Mouse (Mus musculus): ENCODE measurements at regions not wholly inside any gene's neighbourhood (a gene's known extent, or its start where the extent isn't known, plus 50 kb on each side); places are given as distances from the start of the nearest gene placed in this dataset.
"Not testable (repeated sequence)": the region's sequence is repeated elsewhere in the genome, so short reads cannot be mapped to it uniquely, and the experiment has no call there.

DNA sequence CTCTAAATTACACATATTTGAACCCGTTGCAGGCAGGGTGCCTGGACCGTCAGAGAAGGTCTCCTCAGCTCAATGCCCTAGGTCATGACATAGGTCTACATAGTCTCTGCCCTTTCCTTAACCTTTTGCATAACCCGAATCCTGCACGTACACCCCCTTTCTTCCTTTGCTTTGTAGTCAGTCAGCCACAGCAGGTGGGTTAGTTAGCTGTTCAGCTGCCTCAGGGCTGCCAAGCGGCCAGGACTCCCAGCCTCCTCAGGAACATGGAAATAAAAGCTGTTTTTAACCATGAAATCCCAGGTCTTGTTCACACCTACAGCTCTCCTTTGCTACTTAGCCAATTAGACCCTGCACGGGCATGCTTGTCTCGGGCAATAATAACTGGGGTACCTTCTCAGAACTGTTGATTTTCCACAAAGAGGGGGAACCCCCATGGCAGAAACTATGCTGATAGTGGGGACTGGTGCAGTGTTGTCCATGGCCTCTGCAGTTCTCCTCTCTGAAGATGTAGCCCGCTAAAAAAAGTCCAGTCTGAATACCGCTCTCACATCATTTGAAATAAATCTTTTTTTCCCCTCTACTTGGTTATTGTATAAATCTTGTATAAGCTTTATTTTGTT lies 83.3 kb downstream of the Sik1 start:
- H3K27ac ChIP-seq (ENCODE audit: low read length), result no peak overlapping the region
- no peaks in the 10 kb centered on the region for H3K27me3 ChIP-seq (ENCODE audit: control insufficient read depth, insufficient read depth, low read length)

DNA sequence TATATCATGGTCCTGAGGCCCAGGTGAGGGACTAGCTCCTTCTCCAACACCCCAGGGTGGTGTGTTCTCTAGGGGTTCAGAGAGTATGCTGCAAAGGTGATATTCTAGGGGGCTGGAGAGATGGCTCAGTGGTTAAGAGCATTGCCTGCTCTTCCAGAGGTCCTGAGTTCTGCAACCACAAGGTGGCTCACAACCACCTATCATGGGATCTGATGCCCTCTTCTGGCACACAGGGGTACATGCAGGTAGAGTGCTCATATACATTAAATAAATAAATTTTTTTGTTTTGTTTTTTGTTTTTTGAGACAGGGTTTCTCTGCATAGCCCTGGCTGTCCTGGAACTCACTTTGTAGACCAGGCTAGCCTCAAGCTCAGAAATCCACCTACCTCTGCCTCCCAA lies 81.7 kb downstream of the Sik1 start:
- not testable (repeated sequence) for ATAC-seq (ENCODE audit: insufficient read depth, low FRiP score); H3K27ac ChIP-seq (ENCODE audit: low read length); H3K4me3 ChIP-seq (replicated peaks; ENCODE audit: low read length); H3K4me2 ChIP-seq (ENCODE audit: low read depth, low read length); H3K36me3 ChIP-seq (ENCODE audit: control insufficient read depth, insufficient read depth, low read length); H3K9me3 ChIP-seq (replicated peaks; ENCODE audit: control insufficient read depth, low read length); H3K27me3 ChIP-seq (ENCODE audit: control insufficient read depth, insufficient read depth, low read length); H3K9ac ChIP-seq (ENCODE audit: low read length)
- peaks cover 33% of the 10 kb centered on the region for H3K4me1 ChIP-seq (ENCODE audit: control insufficient read depth, insufficient read depth, low read length)

More for the DNA sequence above, 83.3 kb downstream of the Sik1 start:
- peaks cover 26% of the 10 kb centered on the region for H3K4me1 ChIP-seq (ENCODE audit: control insufficient read depth, insufficient read depth, low read length)
- H3K4me2 ChIP-seq (ENCODE audit: low read depth, low read length), result no peak overlapping the region
- H3K4me3 ChIP-seq (replicated peaks; ENCODE audit: low read length), result no peak overlapping the region
- H3K9me3 ChIP-seq (replicated peaks; ENCODE audit: control insufficient read depth, low read length), result no peaks in the 10 kb centered on the region
- H3K36me3 ChIP-seq (ENCODE audit: control insufficient read depth, insufficient read depth, low read length), result no peaks in the 10 kb centered on the region
- no peak overlapping the region for H3K9ac ChIP-seq (ENCODE audit: low read length)
- ATAC-seq (ENCODE audit: insufficient read depth, low FRiP score), result no peak
- WGBS, result 61% methylated on average over 9 of the region's 9 CpGs

DNA sequence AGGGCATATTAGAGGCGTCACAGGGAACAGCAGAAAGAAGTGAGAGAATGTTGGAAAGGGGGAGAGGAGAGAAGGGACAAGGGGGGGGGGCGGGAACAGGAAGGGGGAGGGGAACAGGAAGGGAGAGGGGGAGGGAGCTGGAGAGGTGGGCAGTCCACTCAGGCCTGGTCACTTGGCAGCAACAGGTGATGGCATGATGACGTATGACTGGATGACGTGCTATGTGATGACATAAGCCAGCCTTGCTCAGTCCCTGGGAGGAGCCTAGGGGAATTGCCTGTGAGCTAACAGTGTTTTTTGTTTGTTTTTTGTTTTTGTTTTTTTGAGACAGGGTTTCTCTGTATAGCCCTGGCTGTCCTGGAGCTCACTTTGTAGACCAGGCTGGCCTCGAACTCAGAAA lies 80.6 kb downstream of the Sik1 start:
- no peak overlapping the region for H3K4me2 ChIP-seq (ENCODE audit: low read depth, low read length)
- peaks cover 43% of the 10 kb centered on the region for H3K4me1 ChIP-seq (ENCODE audit: control insufficient read depth, insufficient read depth, low read length)
- H3K27me3 ChIP-seq (ENCODE audit: control insufficient read depth, insufficient read depth, low read length), result no peaks in the 10 kb centered on the region
- ATAC-seq (ENCODE audit: insufficient read depth, low FRiP score), result no peak
- H3K27ac ChIP-seq (ENCODE audit: low read length), result no peak overlapping the region
- no peak overlapping the region for H3K9ac ChIP-seq (ENCODE audit: low read length)
- 84% methylated on average over 5 of the region's 5 CpGs for WGBS
- H3K4me3 ChIP-seq (replicated peaks; ENCODE audit: low read length), result no peak overlapping the region
- no peaks in the 10 kb centered on the region for H3K9me3 ChIP-seq (replicated peaks; ENCODE audit: control insufficient read depth, low read length)
- no peaks in the 10 kb centered on the region for H3K36me3 ChIP-seq (ENCODE audit: control insufficient read depth, insufficient read depth, low read length)

DNA sequence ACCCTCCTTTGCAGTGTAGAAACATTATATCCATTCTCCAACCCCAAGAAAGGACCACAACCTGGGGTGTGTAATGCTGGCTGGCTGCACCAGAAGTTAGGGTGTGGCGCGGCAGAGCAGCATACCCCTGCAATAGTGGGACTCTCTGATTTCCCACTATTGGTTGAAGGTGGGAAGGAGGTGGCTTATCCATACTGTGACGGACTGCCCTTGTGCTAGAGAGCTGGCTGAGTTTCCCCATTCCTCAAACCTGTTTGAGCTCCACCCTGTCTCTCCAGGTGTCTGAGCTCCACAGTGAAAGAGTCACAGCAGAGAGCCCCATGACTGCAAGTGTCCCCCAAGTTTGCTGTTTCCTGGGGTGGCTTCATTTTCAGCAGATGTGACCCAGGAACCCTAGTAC lies 79.6 kb downstream of the Sik1 start:
- Histone ChIP-seq H3K4me2 (ENCODE audit: low read depth, low read length) (no peak overlapping the region), H3K27ac (ENCODE audit: low read length) (peak overlapping the region; percentile 79), H3K9ac (ENCODE audit: low read length) (no peak overlapping the region), H3K27me3 (ENCODE audit: control insufficient read depth, insufficient read depth, low read length) (no peaks in the 10 kb centered on the region), H3K9me3 (replicated peaks; ENCODE audit: control insufficient read depth, low read length) (no peaks in the 10 kb centered on the region), H3K4me3 (replicated peaks; ENCODE audit: low read length) (no peak overlapping the region), H3K4me1 (ENCODE audit: control insufficient read depth, insufficient read depth, low read length) (peaks cover 43% of the 10 kb centered on the region), H3K36me3 (ENCODE audit: control insufficient read depth, insufficient read depth, low read length) (no peaks in the 10 kb centered on the region)
- 80% methylated on average over 3 of the region's 3 CpGs for WGBS
- peak; percentile 42; the same call in 1 of the 2 replicates for ATAC-seq (ENCODE audit: insufficient read depth, low FRiP score)

DNA sequence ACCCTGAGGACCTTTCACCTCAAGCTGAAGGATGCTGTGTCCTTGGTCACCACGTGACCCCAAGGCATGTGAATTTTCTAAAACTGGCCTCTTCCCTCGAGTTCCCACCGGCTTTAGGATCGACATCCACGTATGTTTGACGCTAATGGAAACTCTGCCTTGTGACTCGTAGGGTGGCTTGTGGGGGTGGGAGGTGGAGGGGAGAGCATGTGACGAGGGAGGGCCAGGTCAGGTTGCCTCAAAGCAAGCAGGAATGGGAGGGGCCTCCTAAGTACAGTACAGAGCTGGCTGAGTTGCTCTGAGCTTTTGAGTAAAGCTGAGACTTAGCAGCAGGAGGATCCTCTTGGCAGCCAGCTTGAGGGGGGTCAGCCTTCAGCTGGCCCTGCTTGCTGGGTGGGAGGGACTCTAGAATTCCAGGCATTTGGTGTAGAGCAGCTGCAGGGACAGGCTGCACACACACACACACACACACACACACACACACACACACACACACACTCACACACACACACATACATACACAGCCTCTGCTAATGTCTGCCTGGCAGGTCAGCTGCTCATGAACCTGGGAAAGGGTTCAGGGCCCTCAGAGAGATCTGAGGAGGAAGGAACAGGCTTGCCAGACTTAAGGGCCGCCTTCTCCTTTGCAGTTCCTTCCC lies 78.5 kb downstream of the Sik1 start:
- Histone ChIP-seq H3K4me1 (ENCODE audit: control insufficient read depth, insufficient read depth, low read length) (peaks cover 41% of the 10 kb centered on the region), H3K4me3 (replicated peaks; ENCODE audit: low read length) (no peak overlapping the region), H3K9ac (ENCODE audit: low read length) (peak overlapping the region; percentile 49; the same call in 1 of the 2 replicates), H3K36me3 (ENCODE audit: control insufficient read depth, insufficient read depth, low read length) (no peaks in the 10 kb centered on the region), H3K27me3 (ENCODE audit: control insufficient read depth, insufficient read depth, low read length) (no peaks in the 10 kb centered on the region), H3K9me3 (replicated peaks; ENCODE audit: control insufficient read depth, low read length) (no peaks in the 10 kb centered on the region), H3K27ac (ENCODE audit: low read length) (peak overlapping the region; percentile 88), H3K4me2 (ENCODE audit: low read depth, low read length) (no peak overlapping the region)
- peak; percentile 90 for ATAC-seq (ENCODE audit: insufficient read depth, low FRiP score)
- 12% methylated on average over 9 of the region's 9 CpGs for WGBS

DNA sequence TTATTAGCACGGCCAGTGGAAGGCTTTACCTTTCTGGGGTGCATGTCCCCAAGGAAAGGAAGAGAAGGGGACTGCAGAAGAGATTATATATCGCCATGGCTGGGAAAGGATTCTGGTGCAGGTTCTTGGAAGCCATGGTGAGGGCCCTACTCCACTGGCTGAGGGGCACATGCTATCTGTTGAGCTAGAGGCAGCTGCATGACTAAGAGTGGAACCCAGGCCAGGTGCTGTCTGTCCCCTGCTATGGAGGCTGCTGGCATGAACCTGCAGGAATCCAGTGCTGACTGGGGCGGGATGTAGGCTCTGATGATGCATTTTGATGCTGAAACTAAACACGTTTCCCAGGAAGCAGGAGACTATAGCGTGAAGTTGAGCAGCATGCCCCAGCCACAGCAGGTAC lies 77.9 kb downstream of the Sik1 start:
- H3K36me3 ChIP-seq (ENCODE audit: control insufficient read depth, insufficient read depth, low read length), result no peaks in the 10 kb centered on the region
- H3K9ac ChIP-seq (ENCODE audit: low read length), result peak overlapping the region; percentile 17; the same call in 1 of the 2 replicates
- H3K4me2 ChIP-seq (ENCODE audit: low read depth, low read length), result no peak overlapping the region
- peaks cover 36% of the 10 kb centered on the region for H3K4me1 ChIP-seq (ENCODE audit: control insufficient read depth, insufficient read depth, low read length)
- no peak for ATAC-seq (ENCODE audit: insufficient read depth, low FRiP score)
- no peaks in the 10 kb centered on the region for H3K9me3 ChIP-seq (replicated peaks; ENCODE audit: control insufficient read depth, low read length)
- WGBS, result 53% methylated on average over 5 of the region's 5 CpGs
- no peaks in the 10 kb centered on the region for H3K27me3 ChIP-seq (ENCODE audit: control insufficient read depth, insufficient read depth, low read length)
- H3K27ac ChIP-seq (ENCODE audit: low read length), result peak overlapping the region; percentile 88
- H3K4me3 ChIP-seq (replicated peaks; ENCODE audit: low read length), result no peak overlapping the region

DNA sequence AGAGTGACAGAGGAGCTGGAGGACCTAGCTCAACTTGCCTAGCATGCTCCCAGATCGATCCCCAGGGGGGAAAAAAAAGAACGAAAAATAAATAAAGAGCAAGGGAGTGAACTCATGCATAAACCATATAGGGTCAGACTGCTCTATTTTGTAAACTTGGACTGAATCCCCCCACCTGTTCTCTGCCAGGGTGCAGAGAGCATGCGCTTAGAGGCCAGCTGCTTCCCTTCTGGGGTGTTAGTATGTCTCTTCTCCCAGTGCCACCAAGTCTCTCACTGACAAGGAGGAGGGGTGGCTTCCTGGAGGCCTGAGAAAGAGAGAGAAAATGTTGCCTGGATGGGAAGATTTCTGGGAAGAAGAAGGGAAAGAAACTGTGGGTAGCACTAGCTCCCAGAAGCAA lies 76.1 kb downstream of the Sik1 start:
- WGBS, result 41% methylated on average over 3 of the region's 3 CpGs

DNA sequence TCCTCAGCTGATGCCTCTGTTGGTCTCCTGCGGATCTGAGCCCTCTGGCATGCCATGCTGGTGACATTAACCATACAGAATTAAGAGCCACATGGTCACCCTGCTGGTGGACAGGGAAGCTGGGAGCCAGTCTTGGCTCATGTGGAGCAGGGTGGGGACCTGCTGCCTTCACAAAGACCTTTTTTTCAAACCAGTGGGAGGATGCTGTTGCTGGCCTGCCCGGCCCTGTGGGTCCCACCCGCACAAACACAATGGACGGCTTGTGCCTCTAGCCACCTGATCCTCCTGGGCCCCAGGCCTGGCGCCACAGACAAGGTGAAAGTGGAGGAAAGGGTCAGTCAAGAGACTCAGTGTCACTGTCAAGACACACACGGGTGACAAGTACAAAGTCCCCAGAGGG lies 73.4 kb downstream of the Sik1 start:
- 0 out of 2 replicates have a peak, but pooled peaks have one; percentile 2 for ATAC-seq (ENCODE audit: insufficient read depth, low FRiP score)
- 60% methylated on average over 6 of the region's 6 CpGs for WGBS
- H3K36me3 ChIP-seq (ENCODE audit: control insufficient read depth, insufficient read depth, low read length), result no peaks in the 10 kb centered on the region

More for the DNA sequence above, 76.1 kb downstream of the Sik1 start:
- no peak overlapping the region for H3K4me2 ChIP-seq (ENCODE audit: low read depth, low read length)
- no peaks in the 10 kb centered on the region for H3K36me3 ChIP-seq (ENCODE audit: control insufficient read depth, insufficient read depth, low read length)
- no peak overlapping the region for H3K4me3 ChIP-seq (replicated peaks; ENCODE audit: low read length)
- H3K9ac ChIP-seq (ENCODE audit: low read length), result no peak overlapping the region
- H3K4me1 ChIP-seq (ENCODE audit: control insufficient read depth, insufficient read depth, low read length), result peaks cover 36% of the 10 kb centered on the region
- H3K27me3 ChIP-seq (ENCODE audit: control insufficient read depth, insufficient read depth, low read length), result no peaks in the 10 kb centered on the region
- peak overlapping the region; percentile 48; the same call in 1 of the 2 replicates for H3K27ac ChIP-seq (ENCODE audit: low read length)
- ATAC-seq (ENCODE audit: insufficient read depth, low FRiP score), result no peak
- H3K9me3 ChIP-seq (replicated peaks; ENCODE audit: control insufficient read depth, low read length), result no peaks in the 10 kb centered on the region

DNA sequence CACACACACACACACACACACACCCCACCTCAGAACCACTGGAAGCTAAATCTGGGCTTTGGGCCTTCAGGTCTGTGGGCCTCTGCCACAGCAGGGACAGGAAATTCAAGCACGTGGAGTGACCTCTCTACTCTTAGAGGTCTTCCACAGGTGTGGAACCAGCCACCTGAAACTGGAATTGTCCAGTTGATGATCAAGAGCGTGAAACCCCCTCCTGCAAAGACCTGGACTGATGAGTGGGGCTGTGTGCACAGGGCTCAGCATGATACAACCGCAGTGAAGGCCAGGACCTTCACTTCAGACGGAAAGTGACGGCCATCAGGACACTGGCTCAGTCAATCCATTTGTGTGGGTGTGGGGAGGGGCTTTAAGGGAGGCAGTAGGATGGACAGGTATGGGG lies 72.5 kb downstream of the Sik1 start:
- Histone ChIP-seq H3K36me3 (ENCODE audit: control insufficient read depth, insufficient read depth, low read length) (no peaks in the 10 kb centered on the region), H3K4me1 (ENCODE audit: control insufficient read depth, insufficient read depth, low read length) (peaks cover 16% of the 10 kb centered on the region), H3K4me2 (ENCODE audit: low read depth, low read length) (no peak overlapping the region), H3K9ac (ENCODE audit: low read length) (no peak overlapping the region), H3K27me3 (ENCODE audit: control insufficient read depth, insufficient read depth, low read length) (no peaks in the 10 kb centered on the region), H3K4me3 (replicated peaks; ENCODE audit: low read length) (no peak overlapping the region), H3K27ac (ENCODE audit: low read length) (no peak overlapping the region), H3K9me3 (replicated peaks; ENCODE audit: control insufficient read depth, low read length) (no peaks in the 10 kb centered on the region)
- 93% methylated on average over 5 of the region's 5 CpGs for WGBS
- ATAC-seq (ENCODE audit: insufficient read depth, low FRiP score), result no peak

More for the DNA sequence above, 73.4 kb downstream of the Sik1 start:
- no peak overlapping the region for H3K4me3 ChIP-seq (replicated peaks; ENCODE audit: low read length)
- H3K9me3 ChIP-seq (replicated peaks; ENCODE audit: control insufficient read depth, low read length), result no peaks in the 10 kb centered on the region
- peaks cover 24% of the 10 kb centered on the region for H3K4me1 ChIP-seq (ENCODE audit: control insufficient read depth, insufficient read depth, low read length)
- H3K27me3 ChIP-seq (ENCODE audit: control insufficient read depth, insufficient read depth, low read length), result no peaks in the 10 kb centered on the region
- H3K27ac ChIP-seq (ENCODE audit: low read length), result no peak overlapping the region
- H3K4me2 ChIP-seq (ENCODE audit: low read depth, low read length), result no peak overlapping the region
- H3K9ac ChIP-seq (ENCODE audit: low read length), result no peak overlapping the region
